ENCODE assay signal across 17 mouse cellular contexts in genomic region chr12:6307248-6307963, GRCm38 (mm10).
DNase-seq lines count a peak whose midpoint lies in the region; ATAC-seq lines count a peak whose summit lies in the region.
"Had no signal": no experiment of that assay in that cellular context is flagged by ENCODE, and none has a peak within 500 bp of the region (broad histone marks: within the 10 kb centered on the region; RNA-seq: fewer than 3 reads in every experiment).

No protein-coding gene starts in this region.

- no peak overlapping the region for H3K4me2 ChIP-seq in forebrain, embryonic 14.5 days (ENCODE audit: low read length)
- no peak overlapping the region for H3K4me2 ChIP-seq in forebrain, embryonic 11.5 days (ENCODE audit: low read depth, low read length, severe bottlenecking)
- H3K4me2 ChIP-seq: embryonic facial prominence, embryonic 12.5 days; heart, embryonic 13.5 days; hindbrain, embryonic 15.5 days had no signal

- no peaks in the 10 kb centered on the region for H3K9me3 ChIP-seq in forebrain, embryonic 14.5 days (replicated peaks; ENCODE audit: control insufficient read depth, low read length)
- H3K9me3 ChIP-seq in forebrain, embryonic 11.5 days (ENCODE audit: control insufficient read depth, low read length) = no peaks in the 10 kb centered on the region
- H3K9me3 ChIP-seq: embryonic facial prominence, embryonic 12.5 days; heart, embryonic 13.5 days; hindbrain, embryonic 15.5 days had no signal

- H3K36me3 ChIP-seq in forebrain, embryonic 14.5 days (ENCODE audit: control insufficient read depth, insufficient read depth, low read length) = no peaks in the 10 kb centered on the region
- H3K36me3 ChIP-seq in forebrain, embryonic 11.5 days (ENCODE audit: control insufficient read depth, insufficient read depth, low read length) = no peaks in the 10 kb centered on the region
- H3K36me3 ChIP-seq: embryonic facial prominence, embryonic 12.5 days; heart, embryonic 13.5 days; hindbrain, embryonic 15.5 days had no signal

- no peaks in the 10 kb centered on the region for H3K27me3 ChIP-seq in forebrain, embryonic 14.5 days (replicated peaks; ENCODE audit: control insufficient read depth, insufficient read depth, low read length)
- H3K27me3 ChIP-seq in forebrain, embryonic 11.5 days (ENCODE audit: control insufficient read depth, insufficient read depth, low read length) = no peaks in the 10 kb centered on the region
- H3K27me3 ChIP-seq: embryonic facial prominence, embryonic 12.5 days; heart, embryonic 13.5 days; hindbrain, embryonic 15.5 days had no signal

- ATAC-seq in forebrain, embryonic 14.5 days = peak; percentile 54; the same call in 1 of the 2 replicates
- no peak for ATAC-seq in forebrain, embryonic 11.5 days (replicated peaks; ENCODE audit: low FRiP score)

- 60% methylated on average over 5 of the region's 5 CpGs for WGBS in forebrain, embryonic 14.5 days
- WGBS in forebrain, embryonic 11.5 days = 76% methylated on average over 5 of the region's 5 CpGs

- H3K9ac ChIP-seq in forebrain, embryonic 14.5 days (ENCODE audit: low read length) = no peak overlapping the region
- no peak overlapping the region for H3K9ac ChIP-seq in forebrain, embryonic 11.5 days (ENCODE audit: low read length)
- H3K9ac ChIP-seq: embryonic facial prominence, embryonic 12.5 days; heart, embryonic 13.5 days; hindbrain, embryonic 15.5 days had no signal

- peaks cover 4% of the 10 kb centered on the region; the same call in 1 of the 2 replicates for H3K4me1 ChIP-seq in forebrain, embryonic 14.5 days (ENCODE audit: control insufficient read depth, insufficient read depth, low read length)
- H3K4me1 ChIP-seq in forebrain, embryonic 11.5 days (replicated peaks; ENCODE audit: control insufficient read depth, insufficient read depth, low read length) = no peaks in the 10 kb centered on the region
- H3K4me1 ChIP-seq: embryonic facial prominence, embryonic 12.5 days; heart, embryonic 13.5 days had no signal

- H3K27ac ChIP-seq in forebrain, embryonic 14.5 days (ENCODE audit: low read depth, low read length) = no peak overlapping the region
- H3K27ac ChIP-seq in forebrain, embryonic 11.5 days (ENCODE audit: low read depth, low read length) = no peak overlapping the region
- H3K27ac ChIP-seq: embryonic facial prominence, embryonic 12.5 days; heart, embryonic 13.5 days had no signal

- DNase-seq in forebrain, embryonic 14.5 days (ENCODE audit: low spot score) = peak; percentile 34
- no peak for DNase-seq in forebrain, embryonic 11.5 days (ENCODE audit: low spot score)
- DNase-seq in layer of hippocampus, postnatal 10 days (ENCODE audit: low spot score in 2 of 2) = peak; percentile 5 to 11
- DNase-seq in layer of hippocampus, postnatal 25 days (ENCODE audit: extremely low spot score in 1 of 2, low spot score in 1 of 2) = no peak
- DNase-seq in right cerebral cortex, postnatal 10 days (ENCODE audit: low spot score in 2 of 2) = peak; percentile 24 to 42
- no peak for DNase-seq in right cerebral cortex, postnatal 4 days
- DNase-seq in natural killer cell, adult 2 months (ENCODE audit: low spot score in 2 of 2) = no peak
- no peak for DNase-seq in heart, adult 9 months (ENCODE audit: low spot score in 2 of 2)
- DNase-seq: adrenal gland, postnatal 25 days; cerebellum, postnatal 14 days; kidney, adult 8-10 months; kidney, postnatal 36 days; lung, postnatal 14 days; thymus, postnatal 4 days had no signal

- H3K4me3 ChIP-seq in forebrain, embryonic 14.5 days (ENCODE audit: low read depth, low read length) = no peak overlapping the region
- H3K4me3 ChIP-seq in forebrain, embryonic 11.5 days (ENCODE audit: low read depth, low read length) = no peak overlapping the region
- H3K4me3 ChIP-seq: embryonic facial prominence, embryonic 12.5 days; heart, embryonic 13.5 days; hindbrain, embryonic 15.5 days had no signal

Comparison
In these comparisons a context has a peak if more than half of its experiments do, and no peak if none do; other contexts are left out.
1. DNase-seq: peak in forebrain, embryonic 14.5 days (single experiment), layer of hippocampus, postnatal 10 days (2 of 2) and right cerebral cortex, postnatal 10 days (2 of 2); none in forebrain, embryonic 11.5 days (single experiment), layer of hippocampus, postnatal 25 days (0 of 2), right cerebral cortex, postnatal 4 days (single experiment), natural killer cell, adult 2 months (0 of 2) and heart, adult 9 months (0 of 2).